Mouse (Mus musculus): ENCODE results near the gene Dab2ip. TPM values are rescaled to one million over a fixed set of nuclear protein-coding genes. Genes with fewer than 3 reads are reported as not detected.

Dab2ip gene
- polyA plus RNA-seq, 1 experiment from 2014 or later = 54.9 TPM

GRCm38 (mm10) chr2:35670300-35670699 is 112.2 kb downstream of the Dab2ip start:
- H3K36me3 ChIP-seq = no peaks in the 10 kb centered on the region
- H3K4me1 ChIP-seq (replicated peaks) = peaks cover 68% of the 10 kb centered on the region
- no peaks in the 10 kb centered on the region for H3K27me3 ChIP-seq (replicated peaks)
- peak overlapping the region; percentile 45; the same call in 1 of the 2 replicates for H3K27ac ChIP-seq
- WGBS = 73% methylated on average over 9 of the region's 9 CpGs
- H3K9me3 ChIP-seq = no peaks in the 10 kb centered on the region
- no peak overlapping the region for H3K4me3 ChIP-seq (replicated peaks)
- no peak for ATAC-seq
- no peak overlapping the region for H3K9ac ChIP-seq
- H3K4me2 ChIP-seq (replicated peaks) = no peak overlapping the region

DNA sequence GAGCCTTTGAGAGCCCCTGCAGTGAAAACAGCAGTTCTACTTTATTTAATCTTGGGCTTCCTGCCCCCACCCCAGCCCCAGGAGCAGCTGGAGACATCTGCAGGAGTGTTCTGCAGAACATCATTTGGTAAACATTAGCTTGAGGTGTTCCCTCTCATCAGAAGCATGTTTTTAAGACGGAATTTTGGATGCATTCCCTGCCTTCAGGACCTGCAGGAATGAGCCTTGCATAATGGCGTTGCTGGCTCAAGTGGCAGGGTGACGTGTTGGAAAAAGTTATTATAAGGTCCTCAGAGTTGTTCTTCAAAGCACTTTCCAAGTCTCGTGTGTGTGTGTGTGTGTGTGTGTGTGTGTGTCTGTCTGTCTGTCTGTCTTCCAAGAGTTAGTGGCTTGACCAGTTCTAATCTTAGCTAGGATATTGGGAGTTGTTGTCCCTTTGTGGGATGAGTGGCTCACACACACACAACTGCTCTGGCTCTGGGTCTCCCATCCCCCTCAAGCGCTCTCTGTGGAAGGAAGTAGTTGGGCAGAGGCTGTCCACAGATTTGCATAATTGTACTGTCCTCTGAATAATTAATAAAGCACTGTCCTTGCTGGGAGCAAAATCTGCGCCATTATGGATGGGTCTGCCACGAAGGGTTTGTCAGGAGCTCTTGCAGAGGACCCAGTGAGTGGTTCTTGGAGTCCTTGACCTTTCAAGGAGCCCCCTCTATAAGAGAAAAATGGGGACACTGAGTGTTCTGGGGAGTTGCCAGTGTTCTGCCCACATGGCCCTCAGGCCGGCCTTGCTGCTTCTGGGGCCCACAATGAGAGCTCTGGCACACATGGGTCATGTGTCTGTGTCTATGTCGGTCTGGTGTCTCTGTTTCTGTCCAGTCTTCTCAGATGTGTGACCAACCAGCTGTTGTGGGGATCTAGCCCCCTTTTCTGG is 114.2 kb downstream of the Dab2ip start:
- H3K27ac ChIP-seq = peak overlapping the region; percentile 45
- no peaks in the 10 kb centered on the region for H3K9me3 ChIP-seq
- H3K9ac ChIP-seq = no peak overlapping the region
- WGBS = 54% methylated on average over 9 of the region's 9 CpGs
- peak; percentile 33; the same call in 1 of the 2 replicates for ATAC-seq
- no peaks in the 10 kb centered on the region for H3K27me3 ChIP-seq (replicated peaks)
- H3K4me2 ChIP-seq (replicated peaks) = no peak overlapping the region
- H3K4me3 ChIP-seq (replicated peaks) = no peak overlapping the region
- H3K36me3 ChIP-seq = no peaks in the 10 kb centered on the region
- H3K4me1 ChIP-seq (replicated peaks) = peaks cover 88% of the 10 kb centered on the region

DNA sequence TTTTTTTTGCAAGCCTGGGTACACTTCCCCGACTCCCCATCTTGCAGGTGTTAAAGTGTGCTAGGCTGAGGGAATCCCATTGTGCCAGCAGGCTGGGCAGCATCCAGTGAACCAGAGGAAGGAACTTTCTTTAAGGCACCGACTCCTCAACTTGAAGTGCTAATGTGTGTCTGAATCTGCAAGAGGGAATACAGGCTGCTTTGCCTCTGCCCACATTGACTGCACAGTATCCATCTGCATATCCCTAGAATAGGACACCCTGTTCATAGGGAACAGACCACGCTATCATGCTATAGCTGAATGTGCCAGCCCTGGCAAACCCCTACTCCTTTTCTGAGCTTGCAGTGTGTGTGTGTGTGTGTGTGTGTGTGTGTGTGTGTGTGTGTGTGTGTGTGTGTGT is 115.1 kb downstream of the Dab2ip start:
- no peak for ATAC-seq
- no peaks in the 10 kb centered on the region for H3K36me3 ChIP-seq
- no peaks in the 10 kb centered on the region for H3K27me3 ChIP-seq (replicated peaks)
- H3K4me1 ChIP-seq (replicated peaks) = peaks cover 95% of the 10 kb centered on the region
- no peak overlapping the region for H3K9ac ChIP-seq
- H3K27ac ChIP-seq = peak overlapping the region; percentile 22; the same call in 1 of the 2 replicates
- WGBS = 82% methylated on average over 3 of the region's 3 CpGs
- no peaks in the 10 kb centered on the region for H3K9me3 ChIP-seq
- no peak overlapping the region for H3K4me2 ChIP-seq (replicated peaks)
- no peak overlapping the region for H3K4me3 ChIP-seq (replicated peaks)

DNA sequence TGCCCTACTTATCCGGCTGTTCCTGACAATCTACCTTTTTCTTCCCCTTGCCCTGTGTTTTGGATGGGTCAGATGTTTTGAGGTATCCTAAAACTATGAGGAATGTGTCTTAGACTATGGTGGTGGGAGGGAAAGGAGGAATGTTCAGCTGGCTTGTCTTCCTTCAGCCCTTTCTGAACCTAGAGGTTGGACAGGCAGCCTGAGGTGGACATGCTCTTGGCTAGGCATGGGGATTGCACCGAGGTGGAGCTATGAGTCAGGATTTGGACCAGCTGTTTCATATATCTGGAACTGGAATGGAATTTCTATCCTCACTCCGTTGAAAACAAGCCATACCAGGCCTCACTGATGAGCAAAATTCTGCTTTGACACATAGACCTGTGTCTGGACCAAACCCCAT is 115.9 kb downstream of the Dab2ip start:
- Histone ChIP-seq H3K36me3 (no peaks in the 10 kb centered on the region), H3K27me3 (replicated peaks) (no peaks in the 10 kb centered on the region), H3K27ac (no peak overlapping the region), H3K4me3 (replicated peaks) (no peak overlapping the region), H3K9ac (no peak overlapping the region), H3K4me2 (replicated peaks) (no peak overlapping the region), H3K9me3 (no peaks in the 10 kb centered on the region), H3K4me1 (replicated peaks) (peaks cover 95% of the 10 kb centered on the region)
- ATAC-seq = no peak
- WGBS = 49% methylated on average over 3 of the region's 3 CpGs

DNA sequence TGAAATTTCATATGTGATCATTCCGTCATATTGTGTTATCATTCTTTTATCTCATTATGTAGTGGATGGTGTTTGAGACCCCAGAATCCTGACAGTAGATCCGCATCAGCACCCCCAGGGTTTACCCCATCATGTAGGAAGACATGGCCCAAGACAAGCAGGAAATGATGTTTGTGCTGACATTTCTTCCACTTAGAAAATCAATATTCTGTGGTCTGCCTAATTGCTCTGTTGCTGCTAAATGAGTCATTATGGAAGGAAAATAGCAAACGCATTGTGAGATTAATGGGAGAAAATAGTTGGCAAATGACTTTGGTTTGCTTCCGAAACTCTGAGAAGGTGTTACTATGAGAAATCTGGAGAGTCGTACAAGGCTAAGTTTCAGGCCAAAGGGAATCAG is 116.4 kb downstream of the Dab2ip start:
- no peak overlapping the region for H3K4me2 ChIP-seq (replicated peaks)
- ATAC-seq = no peak

DNA sequence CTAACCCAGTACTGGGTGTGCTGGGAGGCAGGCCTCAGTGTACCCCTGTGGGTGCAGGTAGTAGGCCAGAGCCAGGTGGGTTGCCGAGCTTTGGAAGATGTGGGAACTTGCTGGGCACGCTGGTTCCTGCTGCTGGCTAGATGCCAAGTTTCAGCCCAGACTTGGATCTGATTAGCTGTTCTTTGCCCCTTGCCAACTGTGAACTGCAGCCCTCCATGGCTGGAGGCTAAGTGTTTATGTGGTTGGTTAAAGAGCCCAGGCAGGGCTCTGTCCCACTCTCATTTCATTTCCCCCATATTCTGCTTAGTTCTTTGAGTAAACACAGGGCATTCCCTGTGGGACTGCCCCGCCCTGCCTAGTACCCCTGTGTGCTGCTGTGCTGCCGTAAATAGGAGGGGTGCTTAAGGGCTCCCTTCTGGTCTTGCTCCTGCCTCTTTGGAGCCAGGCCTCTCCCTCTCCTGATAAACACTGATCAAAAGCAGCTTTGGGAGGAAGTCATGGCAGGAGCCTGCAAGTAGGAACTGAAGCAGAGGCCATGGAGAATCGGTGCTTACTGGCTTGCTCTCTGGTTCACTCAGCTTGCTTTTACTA is 118.1 kb downstream of the Dab2ip start:
- no peaks in the 10 kb centered on the region for H3K9me3 ChIP-seq
- H3K27ac ChIP-seq = peak overlapping the region; percentile 61
- 20% methylated on average over 5 of the region's 5 CpGs for WGBS
- H3K9ac ChIP-seq = 0 out of 2 replicates have a peak overlapping the region, but pooled peaks have one; percentile 11
- H3K36me3 ChIP-seq = no peaks in the 10 kb centered on the region
- no peak overlapping the region for H3K4me3 ChIP-seq (replicated peaks)
- peak overlapping the region; percentile 18; the same call in 1 of the 2 replicates for H3K4me2 ChIP-seq (replicated peaks)
- H3K4me1 ChIP-seq (replicated peaks) = peaks cover 94% of the 10 kb centered on the region
- no peaks in the 10 kb centered on the region for H3K27me3 ChIP-seq (replicated peaks)
- ATAC-seq = peak; percentile 37

More for the DNA sequence above, 116.4 kb downstream of the Dab2ip start:
- Histone ChIP-seq H3K9me3 (no peaks in the 10 kb centered on the region), H3K4me3 (replicated peaks) (no peak overlapping the region), H3K27ac (no peak overlapping the region), H3K9ac (no peak overlapping the region), H3K36me3 (no peaks in the 10 kb centered on the region), H3K27me3 (replicated peaks) (no peaks in the 10 kb centered on the region), H3K4me1 (replicated peaks) (peaks cover 95% of the 10 kb centered on the region)
- 78% methylated on average over 5 of the region's 5 CpGs for WGBS

DNA sequence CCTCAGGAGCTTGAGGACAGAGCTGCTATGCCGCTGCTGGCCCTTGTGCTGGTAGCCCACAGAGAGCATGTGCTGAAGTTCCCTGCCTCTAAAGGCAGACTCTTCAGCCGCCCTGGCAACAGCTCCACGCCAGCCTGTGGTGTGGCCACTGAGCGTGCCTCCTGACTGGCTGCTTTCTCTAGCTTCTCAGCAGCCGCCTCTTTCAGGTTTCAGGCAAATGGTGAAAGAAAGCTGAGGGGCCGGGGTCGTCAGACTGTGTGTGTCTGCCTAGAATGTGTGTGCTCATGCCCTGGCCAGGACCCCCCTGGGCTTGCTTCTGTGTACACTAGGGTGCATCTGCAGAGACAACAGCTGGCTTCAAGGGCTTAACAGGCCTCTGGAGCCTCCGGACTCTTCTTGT is 119.8 kb downstream of the Dab2ip start:
- 0 out of 2 replicates have a peak overlapping the region, but pooled peaks have one; percentile 9 for H3K9ac ChIP-seq
- no peaks in the 10 kb centered on the region for H3K36me3 ChIP-seq
- H3K9me3 ChIP-seq = no peaks in the 10 kb centered on the region
- 25% methylated on average over 8 of the region's 8 CpGs for WGBS
- H3K27me3 ChIP-seq (replicated peaks) = no peaks in the 10 kb centered on the region
- no peak overlapping the region for H3K4me3 ChIP-seq (replicated peaks)
- peak overlapping the region; percentile 61 for H3K27ac ChIP-seq
- H3K4me2 ChIP-seq (replicated peaks) = 0 out of 2 replicates have a peak overlapping the region, but pooled peaks have one; percentile 0
- H3K4me1 ChIP-seq (replicated peaks) = peaks cover 88% of the 10 kb centered on the region
- ATAC-seq = no peak

DNA sequence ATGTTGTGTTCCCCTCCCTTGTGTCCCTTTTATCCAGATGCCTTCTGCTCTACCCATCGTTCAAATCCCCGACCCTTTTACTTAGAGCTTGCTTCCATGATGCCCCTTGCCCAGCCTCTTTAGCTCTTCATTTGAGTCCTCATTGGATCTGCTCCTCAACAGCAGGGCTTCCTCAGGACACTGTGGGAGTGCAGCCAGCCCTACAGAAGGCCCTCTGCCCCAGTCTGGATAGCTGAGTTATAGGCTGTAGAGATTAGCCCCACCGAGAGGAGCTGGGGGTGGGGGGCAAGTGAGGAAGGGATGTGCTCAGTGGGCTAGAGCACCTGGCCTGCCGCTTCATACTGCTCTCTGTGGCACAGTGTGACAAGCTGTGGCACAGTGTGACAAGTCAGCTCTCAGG is 120.4 kb downstream of the Dab2ip start:
- Histone ChIP-seq H3K9me3 (no peaks in the 10 kb centered on the region), H3K4me2 (replicated peaks) (no peak overlapping the region), H3K4me3 (replicated peaks) (no peak overlapping the region), H3K4me1 (replicated peaks) (peaks cover 89% of the 10 kb centered on the region), H3K27ac (0 out of 2 replicates have a peak overlapping the region, but pooled peaks have one; percentile 61), H3K27me3 (replicated peaks) (no peaks in the 10 kb centered on the region), H3K36me3 (no peaks in the 10 kb centered on the region), H3K9ac (no peak overlapping the region)
- ATAC-seq = no peak
- 38% methylated on average over 4 of the region's 4 CpGs for WGBS

GRCm38 (mm10) chr2:35679812-35680672 is 122.0 kb downstream of the Dab2ip start:
- Histone ChIP-seq H3K9ac (no peak overlapping the region; the same call in 1 of the 2 replicates), H3K9me3 (no peaks in the 10 kb centered on the region), H3K4me2 (replicated peaks) (no peak overlapping the region), H3K27me3 (replicated peaks) (no peaks in the 10 kb centered on the region), H3K4me1 (replicated peaks) (peaks cover 84% of the 10 kb centered on the region), H3K4me3 (replicated peaks) (no peak overlapping the region), H3K36me3 (no peaks in the 10 kb centered on the region), H3K27ac (peak overlapping the region; percentile 71)
- peak; percentile 72 for ATAC-seq
- WGBS = 34% methylated on average over 10 of the region's 10 CpGs

DNA sequence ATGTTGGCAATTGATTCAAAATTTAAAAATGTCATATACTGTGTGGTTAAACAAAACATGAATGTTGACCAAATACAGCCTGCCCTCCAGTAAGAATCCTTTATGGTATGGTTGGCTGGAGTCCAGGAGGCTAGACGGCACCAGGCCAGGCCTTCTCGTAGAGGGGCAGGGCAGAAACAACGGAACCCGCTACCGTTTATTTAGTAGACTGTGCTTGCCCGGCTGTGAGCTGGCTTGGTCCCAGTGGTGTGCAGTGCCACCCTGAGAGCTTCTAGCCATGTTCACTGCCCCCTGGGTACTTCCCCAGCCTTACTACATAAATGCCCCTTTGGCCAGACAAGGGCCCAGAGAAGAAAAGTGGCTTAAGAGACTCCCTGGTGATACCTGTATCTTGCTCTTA is 122.8 kb downstream of the Dab2ip start:
- no peak overlapping the region for H3K9ac ChIP-seq
- no peak overlapping the region for H3K4me2 ChIP-seq (replicated peaks)
- peak; percentile 34 for ATAC-seq
- no peaks in the 10 kb centered on the region for H3K27me3 ChIP-seq (replicated peaks)
- no peaks in the 10 kb centered on the region for H3K9me3 ChIP-seq
- H3K4me1 ChIP-seq (replicated peaks) = peaks cover 77% of the 10 kb centered on the region
- H3K36me3 ChIP-seq = no peaks in the 10 kb centered on the region
- H3K4me3 ChIP-seq (replicated peaks) = no peak overlapping the region
- WGBS = 14% methylated on average over 6 of the region's 6 CpGs
- peak overlapping the region; percentile 54 for H3K27ac ChIP-seq

GRCm38 (mm10) chr2:35684005-35684404 is 125.9 kb downstream of the Dab2ip start:
- H3K27ac ChIP-seq = no peak overlapping the region
- no peaks in the 10 kb centered on the region for H3K27me3 ChIP-seq (replicated peaks)
- H3K4me2 ChIP-seq (replicated peaks) = no peak overlapping the region
- H3K9ac ChIP-seq = no peak overlapping the region
- no peak for ATAC-seq
- 17% methylated on average over 3 of the region's 3 CpGs for WGBS
- no peak overlapping the region for H3K4me3 ChIP-seq (replicated peaks)
- H3K4me1 ChIP-seq (replicated peaks) = peaks cover 71% of the 10 kb centered on the region
- H3K9me3 ChIP-seq = no peaks in the 10 kb centered on the region
- H3K36me3 ChIP-seq = no peaks in the 10 kb centered on the region

Data from intestine, embryonic 15.5 days (tissue).